Mouse (Mus musculus) forebrain, embryonic 12.5 days (tissue): Measurements from ENCODE around the gene Chic1. TPM values are rescaled to one million over a fixed set of nuclear protein-coding genes. Genes with fewer than 3 reads are reported as not detected.

ENCODE experiments used
- ATAC-seq: fragments of 200-750 bp; cut with Nextera tagmentation; 2 replicates; pipeline ENCODE4 v1.8.0; 2017; ENCODE audit warnings: moderate TSS enrichment; ENCODE audit not compliant: low FRiP score
- H3K27ac ChIP-seq: fragments of 300-500 bp; sonication (generic); 2 replicates; pipeline ENCODE4 v1.5.1; 2016; ENCODE audit warnings: mild to moderate bottlenecking
- H3K27me3 ChIP-seq: fragments of 300-500 bp; sonication (generic); 2 replicates; pipeline ENCODE4 v1.6.1; 2016; ENCODE audit warnings: mild to moderate bottlenecking
- H3K36me3 ChIP-seq: fragments of 300-500 bp; sonication (generic); replicated peaks from 2 replicates; pipeline ENCODE4 v1.6.1; 2016; ENCODE audit warnings: mild to moderate bottlenecking
- H3K4me1 ChIP-seq: fragments of 300-500 bp; sonication (generic); 2 replicates; pipeline ENCODE4 v1.6.1; 2016
- H3K4me2 ChIP-seq: fragments of 300-500 bp; sonication (generic); 2 replicates; pipeline ENCODE4 v1.6.1; 2016; ENCODE audit warnings: mild to moderate bottlenecking, moderate library complexity
- H3K4me3 ChIP-seq: fragments of 300-500 bp; sonication (generic); replicated peaks from 2 replicates; pipeline ENCODE4 v1.5.1; 2016; ENCODE audit warnings: mild to moderate bottlenecking
- H3K9ac ChIP-seq: fragments of 300-500 bp; sonication (generic); 2 replicates; pipeline ENCODE4 v1.6.1; 2016; ENCODE audit warnings: mild to moderate bottlenecking
- H3K9me3 ChIP-seq: fragments of 300-500 bp; sonication (generic); 2 replicates; pipeline ENCODE4 v1.6.1; 2016
- WGBS: fragments of 180-500 bp; shearing (Covaris S2); methylation state at CpG from one replicate; pipeline ENCODE4 v1.1.7; 2016; 5-methylcytosine and 5-hydroxymethylcytosine counted together
- polyA plus RNA-seq: library from polyadenylated mRNA; unstranded; fragments of >200 nt; fragmentation: Nextera tagmentation; extraction: Ambion mirVana; gene quantifications from 2 replicates; pipeline ENCODE4 v1.2.1, GENCODE M21; 2016

Gene Chic1
- 8.1 TPM in 2 replicates for polyA plus RNA-seq

GRCm38 (mm10) chrX:103356287-103356686, at the start of gene Chic1:
Gene Chic1, plus strand, starts transcription at chrX:103356476.
- 17% methylated on average over 34 of the region's 34 CpGs for WGBS
- 0 out of 2 replicates have a peak within 1 kb of the TSS, but pooled peaks have one; percentile 20 for H3K27ac ChIP-seq
- H3K4me3 ChIP-seq: peak within 1 kb of the TSS; percentile 56
- H3K4me1 ChIP-seq: no peaks in the 10 kb centered on the region
- peak within 1 kb of the TSS; percentile 63 for H3K9ac ChIP-seq
- H3K9me3 ChIP-seq: no peaks in the 10 kb centered on the region
- ATAC-seq: peak; percentile 96
- peaks cover 49% of the 10 kb centered on the region for H3K27me3 ChIP-seq
- peak within 1 kb of the TSS; percentile 51 for H3K4me2 ChIP-seq
- no peaks in the 10 kb centered on the region for H3K36me3 ChIP-seq

GRCm38 (mm10) chrX:103308262-103308661, 48.0 kb upstream of the Chic1 start:
- no peak for ATAC-seq
- no peaks in the 10 kb centered on the region for H3K4me1 ChIP-seq
- H3K27me3 ChIP-seq: peaks cover 43% of the 10 kb centered on the region
- H3K9ac ChIP-seq: no peak overlapping the region
- H3K4me3 ChIP-seq: no peak overlapping the region
- no peaks in the 10 kb centered on the region for H3K36me3 ChIP-seq
- H3K9me3 ChIP-seq: no peaks in the 10 kb centered on the region
- WGBS: 86% methylated on average over 1 of the region's 1 CpGs
- H3K4me2 ChIP-seq: no peak overlapping the region
- no peak overlapping the region for H3K27ac ChIP-seq

- H3K27me3 ChIP-seq: peaks cover 44% of the 10 kb centered on the region
- 88% methylated on average over 3 of the region's 3 CpGs for WGBS
- no peak for ATAC-seq
These were observed 44.6 kb upstream of the Chic1 start for GRCm38 (mm10) chrX:103311723-103312122.

GRCm38 (mm10) chrX:103314146-103314545, 42.1 kb upstream of the Chic1 start:
- peaks cover 53% of the 10 kb centered on the region for H3K27me3 ChIP-seq
- ATAC-seq: no peak
- H3K36me3 ChIP-seq: no peaks in the 10 kb centered on the region
- no peak overlapping the region for H3K27ac ChIP-seq
- WGBS: 93% methylated on average over 6 of the region's 6 CpGs
- H3K9me3 ChIP-seq: no peaks in the 10 kb centered on the region
- no peak overlapping the region for H3K4me2 ChIP-seq
- no peak overlapping the region for H3K9ac ChIP-seq
- no peak overlapping the region for H3K4me3 ChIP-seq
- H3K4me1 ChIP-seq: no peaks in the 10 kb centered on the region

More at GRCm38 (mm10) chrX:103311723-103312122, 44.6 kb upstream of the Chic1 start:
- H3K4me2 ChIP-seq: no peak overlapping the region
- H3K27ac ChIP-seq: no peak overlapping the region
- H3K4me3 ChIP-seq: no peak overlapping the region
- H3K9ac ChIP-seq: no peak overlapping the region
- H3K36me3 ChIP-seq: no peaks in the 10 kb centered on the region
- H3K4me1 ChIP-seq: no peaks in the 10 kb centered on the region
- no peaks in the 10 kb centered on the region for H3K9me3 ChIP-seq

GRCm38 (mm10) chrX:103321146-103321545, 35.1 kb upstream of the Chic1 start, which contains the start of gene Cdx4:
Gene Cdx4, plus strand, starts transcription at chrX:103321398.
- H3K27ac ChIP-seq: no peak within 1 kb of the TSS
- no peaks in the 10 kb centered on the region for H3K9me3 ChIP-seq
- no peak within 1 kb of the TSS for H3K9ac ChIP-seq
- H3K4me1 ChIP-seq: no peaks in the 10 kb centered on the region
- ATAC-seq: no peak
- no peaks in the 10 kb centered on the region for H3K36me3 ChIP-seq
- peaks cover 72% of the 10 kb centered on the region for H3K27me3 ChIP-seq
- peak within 1 kb of the TSS; percentile 13; the same call in 1 of the 2 replicates for H3K4me3 ChIP-seq
- 24% methylated on average over 13 of the region's 13 CpGs for WGBS
- peak within 1 kb of the TSS; percentile 34 for H3K4me2 ChIP-seq

- H3K27ac ChIP-seq: no peak overlapping the region
- ATAC-seq: no peak
- H3K9ac ChIP-seq: no peak overlapping the region
- no peaks in the 10 kb centered on the region for H3K36me3 ChIP-seq
- peaks cover 61% of the 10 kb centered on the region for H3K27me3 ChIP-seq
- WGBS: 89% methylated on average over 3 of the region's 3 CpGs
- H3K9me3 ChIP-seq: no peaks in the 10 kb centered on the region
- H3K4me2 ChIP-seq: no peak overlapping the region
- H3K4me3 ChIP-seq: no peak overlapping the region
- H3K4me1 ChIP-seq: no peaks in the 10 kb centered on the region
These were observed 30.4 kb upstream of the Chic1 start for GRCm38 (mm10) chrX:103325900-103326299.

GRCm38 (mm10) chrX:103329386-103329785, 26.9 kb upstream of the Chic1 start:
- Histone ChIP-seq H3K4me2 (no peak overlapping the region), H3K27ac (no peak overlapping the region), H3K27me3 (peaks cover 41% of the 10 kb centered on the region), H3K36me3 (no peaks in the 10 kb centered on the region), H3K9me3 (no peaks in the 10 kb centered on the region), H3K4me3 (no peak overlapping the region), H3K4me1 (no peaks in the 10 kb centered on the region), H3K9ac (no peak overlapping the region)
- 79% methylated on average over 8 of the region's 8 CpGs for WGBS
- no peak for ATAC-seq

- Histone ChIP-seq H3K9ac (no peak overlapping the region), H3K4me3 (no peak overlapping the region), H3K4me2 (no peak overlapping the region), H3K27ac (no peak overlapping the region), H3K36me3 (no peaks in the 10 kb centered on the region), H3K27me3 (peaks cover 40% of the 10 kb centered on the region), H3K9me3 (no peaks in the 10 kb centered on the region), H3K4me1 (no peaks in the 10 kb centered on the region)
- no peak for ATAC-seq
- WGBS: 69% methylated on average over 5 of the region's 5 CpGs
These were observed 25.0 kb upstream of the Chic1 start for GRCm38 (mm10) chrX:103331125-103331858.

- Histone ChIP-seq H3K9ac (no peak overlapping the region), H3K4me3 (no peak overlapping the region), H3K36me3 (no peaks in the 10 kb centered on the region), H3K4me1 (no peaks in the 10 kb centered on the region), H3K27ac (no peak overlapping the region), H3K9me3 (no peaks in the 10 kb centered on the region), H3K27me3 (peaks cover 32% of the 10 kb centered on the region), H3K4me2 (no peak overlapping the region)
- WGBS: 64% methylated on average over 3 of the region's 3 CpGs
- no peak for ATAC-seq
These were observed 14.7 kb upstream of the Chic1 start for GRCm38 (mm10) chrX:103341369-103342113.

- Histone ChIP-seq H3K4me1 (no peaks in the 10 kb centered on the region), H3K9ac (no peak overlapping the region), H3K27ac (no peak overlapping the region), H3K4me3 (peak overlapping the region; percentile 56), H3K27me3 (peaks cover 48% of the 10 kb centered on the region), H3K4me2 (peak overlapping the region; percentile 51), H3K36me3 (no peaks in the 10 kb centered on the region), H3K9me3 (no peaks in the 10 kb centered on the region)
- ATAC-seq: peak; percentile 47; the same call in 1 of the 2 replicates
- WGBS: 50% methylated on average over 5 of the region's 5 CpGs
These were observed 492 bp upstream of the Chic1 start for GRCm38 (mm10) chrX:103355784-103356183.

- 0 out of 2 replicates have a peak overlapping the region, but pooled peaks have one; percentile 20 for H3K27ac ChIP-seq
- H3K36me3 ChIP-seq: no peaks in the 10 kb centered on the region
- ATAC-seq: peak; percentile 72
- H3K9me3 ChIP-seq: no peaks in the 10 kb centered on the region
- H3K9ac ChIP-seq: peak overlapping the region; percentile 63
- 15% methylated on average over 24 of the region's 24 CpGs for WGBS
- H3K4me2 ChIP-seq: peak overlapping the region; percentile 51
- H3K4me1 ChIP-seq: no peaks in the 10 kb centered on the region
- peaks cover 47% of the 10 kb centered on the region for H3K27me3 ChIP-seq
- H3K4me3 ChIP-seq: peak overlapping the region; percentile 56
These were observed 523 bp downstream of the Chic1 start for GRCm38 (mm10) chrX:103356761-103357236.

- ATAC-seq: peak; percentile 46; the same call in 1 of the 2 replicates
- Histone ChIP-seq H3K36me3 (no peaks in the 10 kb centered on the region), H3K4me3 (no peak overlapping the region), H3K4me2 (no peak overlapping the region), H3K9me3 (no peaks in the 10 kb centered on the region), H3K27ac (no peak overlapping the region), H3K4me1 (no peaks in the 10 kb centered on the region), H3K27me3 (peaks cover 18% of the 10 kb centered on the region), H3K9ac (no peak overlapping the region)
- WGBS: 45% methylated on average over 5 of the region's 5 CpGs
These were observed 9.9 kb downstream of the Chic1 start for GRCm38 (mm10) chrX:103366201-103366600.
